Mouse (Mus musculus): ENCODE results near the gene Tex45. TPM values are rescaled to one million over a fixed set of nuclear protein-coding genes. Genes with fewer than 3 reads are reported as not detected.

The Tex45 gene
- total and polyA plus RNA-seq, 3 experiments = not detected

GRCm38 (mm10) chr8:3439510-3439909, 31.2 kb upstream of the Tex45 start:
- in situ Hi-C loops (cut with MboI; ENCODE audit: low pct_ligation_motif_present, low pct_unique_long_range_greater_than_20kb, low sequenced_read_pairs) = no loop called here
- dilution Hi-C loops (cut with MboI; ENCODE audit: extremely low pct_ligation_motif_present, extremely low pct_unique_long_range_greater_than_20kb, low sequenced_read_pairs) = no loop called here
- H3K27me3 ChIP-seq (replicated peaks) = no peaks in the 10 kb centered on the region
- no peak for DNase-seq (ENCODE audit: extremely low read depth)
- no peaks in the 10 kb centered on the region for H3K79me2 ChIP-seq (replicated peaks; ENCODE audit: control insufficient read depth, extremely low read depth, insufficient read depth, poor library complexity, severe bottlenecking)
- H3K27ac ChIP-seq (ENCODE audit: insufficient read depth, low read depth) = no peak overlapping the region
- TF ChIP-seq TCF12 (IDR thresholded peaks at IDR 0.05; ENCODE audit: low read depth, low read length) (no peak), BHLHE40 (IDR thresholded peaks at IDR 0.05; ENCODE audit: low read depth, low read length) (no peak), RCOR1 (conservative IDR thresholded peaks at IDR 0.05; ENCODE audit: low read depth, low read length) (no peak), TBP (conservative IDR thresholded peaks at IDR 0.05; ENCODE audit: low read depth, low read length) (no peak), CTCF (conservative IDR thresholded peaks at IDR 0.05 in 1 of 2, IDR thresholded peaks at IDR 0.05 in 1 of 2; ENCODE audit: low read depth in 2 of 2, low read length in 2 of 2) (peak in 1 of 2 experiments; percentile 61; a peak in 3 of 4 replicates), NRF1 (IDR thresholded peaks at IDR 0.05; ENCODE audit: low read depth, low read length) (no peak), KAT2A (IDR thresholded peaks at IDR 0.05; ENCODE audit: insufficient replicate concordance, low read length) (no peak), SMC3 (IDR thresholded peaks at IDR 0.05; ENCODE audit: low read depth, low read length) (peak; percentile 28; the same call in 1 of the 2 replicates)
- peaks cover 0 to 8% of the 10 kb centered on the region in 2 experiments; a peak in 2 of 4 replicates for H3K4me1 ChIP-seq (ENCODE audit: control insufficient read depth in 1 of 2, insufficient read depth in 2 of 2)
- no peak overlapping the region for H3K9ac ChIP-seq (ENCODE audit: insufficient read depth, low read depth)
- no peak overlapping the region for H3K4me2 ChIP-seq (ENCODE audit: insufficient read depth, low read depth, poor library complexity, severe bottlenecking)
- no peak overlapping the region for H3K4me3 ChIP-seq (replicated peaks in 1 of 3; ENCODE audit: low read depth in 2 of 3, low read length in 2 of 3, poor library complexity in 1 of 3)
- H3K9me3 ChIP-seq (replicated peaks; ENCODE audit: low read length) = no peaks in the 10 kb centered on the region
- H3K36me3 ChIP-seq (replicated peaks in 1 of 2; ENCODE audit: control insufficient read depth in 1 of 2, insufficient read depth in 1 of 2, low read length in 1 of 2) = no peaks in the 10 kb centered on the region

- no peaks in the 10 kb centered on the region for H3K79me2 ChIP-seq (replicated peaks; ENCODE audit: control insufficient read depth, extremely low read depth, insufficient read depth, poor library complexity, severe bottlenecking)
- in situ Hi-C loops (cut with MboI; ENCODE audit: low pct_ligation_motif_present, low pct_unique_long_range_greater_than_20kb, low sequenced_read_pairs) (no loop called here), dilution Hi-C loops (cut with MboI; ENCODE audit: extremely low pct_ligation_motif_present, extremely low pct_unique_long_range_greater_than_20kb, low sequenced_read_pairs) (no loop called here)
- H3K36me3 ChIP-seq (replicated peaks in 1 of 2; ENCODE audit: control insufficient read depth in 1 of 2, insufficient read depth in 1 of 2, low read length in 1 of 2) = no peaks in the 10 kb centered on the region
- H3K4me2 ChIP-seq (ENCODE audit: insufficient read depth, low read depth, poor library complexity, severe bottlenecking) = no peak overlapping the region
- no peak overlapping the region for H3K27ac ChIP-seq (ENCODE audit: insufficient read depth, low read depth)
- no peaks in the 10 kb centered on the region for H3K27me3 ChIP-seq (replicated peaks)
- TF ChIP-seq MAX (IDR thresholded peaks at IDR 0.05; ENCODE audit: low read length) = no peak
- TF ChIP-seq USF1 (IDR thresholded peaks at IDR 0.05; ENCODE audit: low read depth, low read length) = no peak
- no peak for TF ChIP-seq MAZ (IDR thresholded peaks at IDR 0.05; ENCODE audit: low read depth, low read length)
- TF ChIP-seq CHD2 (IDR thresholded peaks at IDR 0.05; ENCODE audit: low read length) = no peak
- TF ChIP-seq ZC3H11A (IDR thresholded peaks at IDR 0.05; ENCODE audit: low read depth, low read length) = no peak
- TF ChIP-seq ETS1 (conservative IDR thresholded peaks at IDR 0.05; ENCODE audit: low read depth, low read length) = no peak
- TF ChIP-seq SIN3A (IDR thresholded peaks at IDR 0.05; ENCODE audit: low read length) = no peak
- TF ChIP-seq TCF12 (IDR thresholded peaks at IDR 0.05; ENCODE audit: low read depth, low read length) = no peak
- TF ChIP-seq USF2 (conservative IDR thresholded peaks at IDR 0.05; ENCODE audit: low read depth, low read length) = no peak
- no peak overlapping the region for H3K9ac ChIP-seq (ENCODE audit: insufficient read depth, low read depth)
- no peaks in the 10 kb centered on the region for H3K9me3 ChIP-seq (replicated peaks; ENCODE audit: low read length)
- no peak overlapping the region for H3K4me3 ChIP-seq (replicated peaks in 1 of 3; ENCODE audit: low read depth in 2 of 3, low read length in 2 of 3, poor library complexity in 1 of 3)
- peaks cover 0 to 4% of the 10 kb centered on the region in 2 experiments; a peak in 1 of 4 replicates for H3K4me1 ChIP-seq (ENCODE audit: control insufficient read depth in 1 of 2, insufficient read depth in 2 of 2)
- DNase-seq (ENCODE audit: extremely low read depth) = no peak
These were observed 21.4 kb upstream of the Tex45 start for GRCm38 (mm10) chr8:3449226-3449625.
